Mouse (Mus musculus): ENCODE results near the gene Ggps1. TPM values are rescaled to one million over a fixed set of nuclear protein-coding genes. Genes with fewer than 3 reads are reported as not detected.

Ggps1 gene
- total RNA-seq (2023) = 10 to 100 TPM; 15.7 to 16.0 TPM

GRCm38 (mm10) chr13:14063013-14063941 lies at the start of gene Ggps1, which contains the start of gene Arid4b:
Ggps1 (minus strand) TSS chr13:14063488.
Arid4b (plus strand) TSS chr13:14063232.

GRCm38 (mm10) chr13:14039292-14039965 lies 23.9 kb downstream of the Ggps1 start, which contains the start of gene Tbce:
Tbce (minus strand) TSS chr13:14039638.

Other genes starting within 250 kb of the Ggps1 start
- gene B3galnt2, start 109.0 kb downstream of the Ggps1 start, total RNA-seq (2023) = 10 to 100 TPM; 12.7 to 13.9 TPM
- 10 to 100 TPM; 53.3 to 58.3 TPM for gene Tbce, start 23.9 kb downstream of the Ggps1 start, total RNA-seq (2023)
- 10 to 100 TPM; 45.8 to 48.5 TPM for gene Arid4b, start 256 bp downstream of the Ggps1 start, total RNA-seq (2023)